Mouse (Mus musculus): ENCODE data around the gene Rho. TPM values are rescaled to one million over a fixed set of nuclear protein-coding genes. Genes with fewer than 3 reads are reported as not detected.
A peak's percentile ranks its signal among the peaks of the same experiment; 100 is the strongest.

Rho gene
- polyA plus RNA-seq, 1 experiment from 2014 or later = 0.16 TPM

GRCm38 (mm10) chr6:115955169-115955568, 23.6 kb downstream of the Rho start:
- H3K4me3 ChIP-seq (ENCODE audit: low read depth, low read length) = no peak overlapping the region
- WGBS (ENCODE audit: insufficient replicate concordance) = 78% methylated on average over 4 of the region's 4 CpGs
- H3K4me2 ChIP-seq = no peak overlapping the region
- peaks cover 26% of the 10 kb centered on the region for H3K4me1 ChIP-seq (ENCODE audit: control insufficient read depth, insufficient read depth, low read length)
- H3K27me3 ChIP-seq (ENCODE audit: control insufficient read depth, insufficient read depth, low read length) = no peaks in the 10 kb centered on the region
- H3K36me3 ChIP-seq (ENCODE audit: control insufficient read depth, insufficient read depth, low read length) = 0 out of 2 replicates have a peak, but pooled peaks cover 1% of the 10 kb centered on the region
- no peak overlapping the region for H3K9ac ChIP-seq (ENCODE audit: low read depth, low read length)
- no peak overlapping the region for H3K27ac ChIP-seq (ENCODE audit: low read depth, low read length)
- ATAC-seq (replicated peaks; ENCODE audit: insufficient number of reproducible peaks, low FRiP score, low TSS enrichment) = no peak
- no peaks in the 10 kb centered on the region for H3K9me3 ChIP-seq (replicated peaks; ENCODE audit: control insufficient read depth, low read length)

- no peak for ATAC-seq (replicated peaks; ENCODE audit: insufficient number of reproducible peaks, low FRiP score, low TSS enrichment)
- Histone ChIP-seq H3K27me3 (ENCODE audit: control insufficient read depth, insufficient read depth, low read length) (no peaks in the 10 kb centered on the region), H3K27ac (ENCODE audit: low read depth, low read length) (no peak overlapping the region), H3K36me3 (ENCODE audit: control insufficient read depth, insufficient read depth, low read length) (0 out of 2 replicates have a peak, but pooled peaks cover 3% of the 10 kb centered on the region), H3K9ac (ENCODE audit: low read depth, low read length) (no peak overlapping the region), H3K4me1 (ENCODE audit: control insufficient read depth, insufficient read depth, low read length) (peaks cover 26% of the 10 kb centered on the region), H3K4me3 (ENCODE audit: low read depth, low read length) (no peak overlapping the region), H3K4me2 (no peak overlapping the region), H3K9me3 (replicated peaks; ENCODE audit: control insufficient read depth, low read length) (no peaks in the 10 kb centered on the region)
- whole genome bisulfite sequencing (ENCODE audit: insufficient replicate concordance) = 81% methylated on average over 11 of the region's 11 CpGs
Observed at GRCm38 (mm10) chr6:115955664-115956063, 24.1 kb downstream of the Rho start.

GRCm38 (mm10) chr6:115956418-115956921, 24.9 kb downstream of the Rho start:
- no peak for ATAC-seq (replicated peaks; ENCODE audit: insufficient number of reproducible peaks, low FRiP score, low TSS enrichment)
- no peak overlapping the region for H3K9ac ChIP-seq (ENCODE audit: low read depth, low read length)
- peaks cover 26% of the 10 kb centered on the region for H3K4me1 ChIP-seq (ENCODE audit: control insufficient read depth, insufficient read depth, low read length)
- H3K27ac ChIP-seq (ENCODE audit: low read depth, low read length) = no peak overlapping the region
- H3K4me2 ChIP-seq = no peak overlapping the region
- no peak overlapping the region for H3K4me3 ChIP-seq (ENCODE audit: low read depth, low read length)
- no peaks in the 10 kb centered on the region for H3K9me3 ChIP-seq (replicated peaks; ENCODE audit: control insufficient read depth, low read length)
- H3K36me3 ChIP-seq (ENCODE audit: control insufficient read depth, insufficient read depth, low read length) = 0 out of 2 replicates have a peak, but pooled peaks cover 3% of the 10 kb centered on the region
- no peaks in the 10 kb centered on the region for H3K27me3 ChIP-seq (ENCODE audit: control insufficient read depth, insufficient read depth, low read length)
- 76% methylated on average over 13 of the region's 13 CpGs for WGBS (ENCODE audit: insufficient replicate concordance)

- Histone ChIP-seq H3K27ac (ENCODE audit: low read depth, low read length) (peak overlapping the region; percentile 41), H3K4me3 (ENCODE audit: low read depth, low read length) (no peak overlapping the region), H3K27me3 (ENCODE audit: control insufficient read depth, insufficient read depth, low read length) (no peaks in the 10 kb centered on the region), H3K36me3 (ENCODE audit: control insufficient read depth, insufficient read depth, low read length) (0 out of 2 replicates have a peak, but pooled peaks cover 3% of the 10 kb centered on the region), H3K4me1 (ENCODE audit: control insufficient read depth, insufficient read depth, low read length) (peaks cover 26% of the 10 kb centered on the region), H3K9me3 (replicated peaks; ENCODE audit: control insufficient read depth, low read length) (no peaks in the 10 kb centered on the region), H3K4me2 (no peak overlapping the region), H3K9ac (ENCODE audit: low read depth, low read length) (no peak overlapping the region)
- WGBS (ENCODE audit: insufficient replicate concordance) = 36% methylated on average over 16 of the region's 16 CpGs
- no peak for ATAC-seq (replicated peaks; ENCODE audit: insufficient number of reproducible peaks, low FRiP score, low TSS enrichment)
Observed at GRCm38 (mm10) chr6:115956922-115957601, 25.5 kb downstream of the Rho start.

GRCm38 (mm10) chr6:115957681-115958080, 26.1 kb downstream of the Rho start:
- WGBS (ENCODE audit: insufficient replicate concordance) = 42% methylated on average over 6 of the region's 6 CpGs
- 0 out of 2 replicates have a peak, but pooled peaks cover 3% of the 10 kb centered on the region for H3K36me3 ChIP-seq (ENCODE audit: control insufficient read depth, insufficient read depth, low read length)
- H3K4me3 ChIP-seq (ENCODE audit: low read depth, low read length) = no peak overlapping the region
- no peak for ATAC-seq (replicated peaks; ENCODE audit: insufficient number of reproducible peaks, low FRiP score, low TSS enrichment)
- no peak overlapping the region for H3K4me2 ChIP-seq
- H3K4me1 ChIP-seq (ENCODE audit: control insufficient read depth, insufficient read depth, low read length) = peaks cover 26% of the 10 kb centered on the region
- no peak overlapping the region for H3K9ac ChIP-seq (ENCODE audit: low read depth, low read length)
- no peaks in the 10 kb centered on the region for H3K27me3 ChIP-seq (ENCODE audit: control insufficient read depth, insufficient read depth, low read length)
- H3K9me3 ChIP-seq (replicated peaks; ENCODE audit: control insufficient read depth, low read length) = no peaks in the 10 kb centered on the region
- peak overlapping the region; percentile 41; the same call in 1 of the 2 replicates for H3K27ac ChIP-seq (ENCODE audit: low read depth, low read length)

GRCm38 (mm10) chr6:115958445-115958844, 26.9 kb downstream of the Rho start:
- no peaks in the 10 kb centered on the region for H3K27me3 ChIP-seq (ENCODE audit: control insufficient read depth, insufficient read depth, low read length)
- 79% methylated on average over 9 of the region's 9 CpGs for WGBS (ENCODE audit: insufficient replicate concordance)
- H3K4me1 ChIP-seq (ENCODE audit: control insufficient read depth, insufficient read depth, low read length) = peaks cover 26% of the 10 kb centered on the region
- no peak for ATAC-seq (replicated peaks; ENCODE audit: insufficient number of reproducible peaks, low FRiP score, low TSS enrichment)
- H3K9ac ChIP-seq (ENCODE audit: low read depth, low read length) = no peak overlapping the region
- no peaks in the 10 kb centered on the region for H3K9me3 ChIP-seq (replicated peaks; ENCODE audit: control insufficient read depth, low read length)
- no peak overlapping the region for H3K4me2 ChIP-seq
- no peak overlapping the region for H3K4me3 ChIP-seq (ENCODE audit: low read depth, low read length)
- no peak overlapping the region for H3K27ac ChIP-seq (ENCODE audit: low read depth, low read length)
- 0 out of 2 replicates have a peak, but pooled peaks cover 3% of the 10 kb centered on the region for H3K36me3 ChIP-seq (ENCODE audit: control insufficient read depth, insufficient read depth, low read length)

GRCm38 (mm10) chr6:115959151-115959691, 27.7 kb downstream of the Rho start:
- peaks cover 23% of the 10 kb centered on the region for H3K4me1 ChIP-seq (ENCODE audit: control insufficient read depth, insufficient read depth, low read length)

GRCm38 (mm10) chr6:115960322-115960721, 28.8 kb downstream of the Rho start:
- Histone ChIP-seq H3K27me3 (ENCODE audit: control insufficient read depth, insufficient read depth, low read length) (no peaks in the 10 kb centered on the region), H3K27ac (ENCODE audit: low read depth, low read length) (no peak overlapping the region), H3K4me3 (ENCODE audit: low read depth, low read length) (no peak overlapping the region), H3K9me3 (replicated peaks; ENCODE audit: control insufficient read depth, low read length) (no peaks in the 10 kb centered on the region), H3K36me3 (ENCODE audit: control insufficient read depth, insufficient read depth, low read length) (peaks cover 3% of the 10 kb centered on the region; the same call in 1 of the 2 replicates), H3K4me2 (no peak overlapping the region), H3K4me1 (ENCODE audit: control insufficient read depth, insufficient read depth, low read length) (peaks cover 23% of the 10 kb centered on the region), H3K9ac (ENCODE audit: low read depth, low read length) (no peak overlapping the region)
- 89% methylated on average over 19 of the region's 19 CpGs for WGBS (ENCODE audit: insufficient replicate concordance)
- ATAC-seq (replicated peaks; ENCODE audit: insufficient number of reproducible peaks, low FRiP score, low TSS enrichment) = no peak

More at GRCm38 (mm10) chr6:115959151-115959691, 27.7 kb downstream of the Rho start:
- WGBS (ENCODE audit: insufficient replicate concordance) = 77% methylated on average over 7 of the region's 7 CpGs
- no peak overlapping the region for H3K4me2 ChIP-seq
- H3K4me3 ChIP-seq (ENCODE audit: low read depth, low read length) = no peak overlapping the region
- no peak overlapping the region for H3K9ac ChIP-seq (ENCODE audit: low read depth, low read length)
- H3K36me3 ChIP-seq (ENCODE audit: control insufficient read depth, insufficient read depth, low read length) = peaks cover 3% of the 10 kb centered on the region; the same call in 1 of the 2 replicates
- no peaks in the 10 kb centered on the region for H3K27me3 ChIP-seq (ENCODE audit: control insufficient read depth, insufficient read depth, low read length)
- H3K9me3 ChIP-seq (replicated peaks; ENCODE audit: control insufficient read depth, low read length) = no peaks in the 10 kb centered on the region
- 0 out of 2 replicates have a peak, but pooled peaks have one; percentile 9 for ATAC-seq (replicated peaks; ENCODE audit: insufficient number of reproducible peaks, low FRiP score, low TSS enrichment)
- H3K27ac ChIP-seq (ENCODE audit: low read depth, low read length) = no peak overlapping the region
